Mouse (Mus musculus): ENCODE results near the gene Gm17359.

DNA sequence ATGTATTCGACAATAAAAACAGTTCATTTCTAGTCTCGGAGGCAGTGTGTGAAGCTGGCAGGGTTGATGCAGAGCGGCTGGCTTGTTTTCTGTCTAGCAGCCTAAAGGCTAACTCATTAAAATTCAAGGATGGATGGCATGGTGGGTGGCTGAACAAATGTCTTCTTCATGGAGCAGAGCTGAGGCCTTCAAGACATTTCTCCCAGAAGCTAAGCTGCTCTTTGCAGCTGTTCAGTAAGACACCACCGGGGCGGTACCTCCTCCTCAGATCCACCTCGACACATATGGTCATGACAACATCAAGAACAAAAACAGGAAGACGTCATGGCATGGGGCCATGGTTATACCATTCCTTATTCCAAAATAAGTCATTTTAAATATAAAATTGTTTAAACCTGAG, 99.7 kb downstream of the Gm17359 start:
- no peak for TF ChIP-seq GATA1 (IDR thresholded peaks at IDR 0.05; ENCODE audit: low read length)
- no peak for TF ChIP-seq TAL1 (IDR thresholded peaks at IDR 0.05; ENCODE audit: low read length)

All from erythroblast, embryonic 14.5 days (primary cell).